ENCODE assay signal across 7 mouse cellular contexts in genomic region chrX:74353467-74353770, GRCm38 (mm10). TPM values are rescaled to one million over a fixed set of nuclear protein-coding genes. Genes with fewer than 3 reads are reported as not detected.
DNase-seq lines count a peak whose midpoint lies in the region; ATAC-seq lines count a peak whose summit lies in the region.

Gene Lage3 (minus strand): TSS chrX:74353618.

- intact Hi-C loops in gastrocnemius, postnatal 36 days (cut with DNase I), result no loop called here
- intact Hi-C loops in left cerebral cortex, postnatal 25 days (cut with DNase I), result loop anchor here (1.0 to 2.0 kb wide), 2 partner anchors 40 to 43 kb away; partner anchors contain the start of genes Fam3a and Ikbkg

- no peaks in the 10 kb centered on the region for H3K27me3 ChIP-seq in intestine, embryonic 15.5 days (replicated peaks)

- peak; percentile 73 for DNase-seq in adrenal gland, adult 8-10 months
- DNase-seq in embryo, embryonic 11.5 days (ENCODE audit: low read depth, low spot score), result peak; percentile 57
- peak; percentile 62 to 75 for DNase-seq in gastrocnemius, postnatal 36 days
- peak; percentile 75 to 83 for DNase-seq in left cerebral cortex, postnatal 25 days (ENCODE audit: low spot score in 2 of 2)
- peak; percentile 74 for DNase-seq in mesoderm, embryonic 11.5 days (ENCODE audit: low read depth, low spot score)
- DNase-seq in right cerebral cortex, postnatal 36 days (ENCODE audit: low spot score in 2 of 2), result peak; percentile 64 to 71

- H3K27ac ChIP-seq in intestine, embryonic 15.5 days, result no peak within 1 kb of the TSS

- peak within 1 kb of the TSS; percentile 64 for H3K4me2 ChIP-seq in intestine, embryonic 15.5 days (replicated peaks)

- H3K4me1 ChIP-seq in intestine, embryonic 15.5 days (replicated peaks), result no peaks in the 10 kb centered on the region

- 16% methylated on average over 12 of the region's 22 CpGs for WGBS in intestine, embryonic 15.5 days

- H3K9ac ChIP-seq in intestine, embryonic 15.5 days, result peak within 1 kb of the TSS; percentile 48

- peak; percentile 88 for ATAC-seq in intestine, embryonic 15.5 days

- no peaks in the 10 kb centered on the region for H3K36me3 ChIP-seq in intestine, embryonic 15.5 days

- H3K9me3 ChIP-seq in intestine, embryonic 15.5 days, result no peaks in the 10 kb centered on the region

- H3K4me3 ChIP-seq in intestine, embryonic 15.5 days (replicated peaks), result peak within 1 kb of the TSS; percentile 42

RNA-seq across cellular contexts. Expression of gene Lage3, which starts in this region (rescaled TPM):
- total RNA-seq in adrenal gland, adult 8-10 months (2022), result 10 to 100 TPM; 50.0 to 63.9 (median 53.6) TPM
- 10 to 100 TPM; 33.8 to 36.3 TPM for total RNA-seq in gastrocnemius, postnatal 36 days (2021)
- 91.5 and 104 TPM in 2 replicates for polyA plus RNA-seq in intestine, embryonic 15.5 days (2015; fragmentation: Nextera tagmentation; extraction: Ambion mirVana)
- 10 to 100 TPM; 25.3 to 28.5 TPM for total RNA-seq in left cerebral cortex, postnatal 25 days (2021)
